ENCODE assay signal across 19 mouse cellular contexts in the genomic region with DNA sequence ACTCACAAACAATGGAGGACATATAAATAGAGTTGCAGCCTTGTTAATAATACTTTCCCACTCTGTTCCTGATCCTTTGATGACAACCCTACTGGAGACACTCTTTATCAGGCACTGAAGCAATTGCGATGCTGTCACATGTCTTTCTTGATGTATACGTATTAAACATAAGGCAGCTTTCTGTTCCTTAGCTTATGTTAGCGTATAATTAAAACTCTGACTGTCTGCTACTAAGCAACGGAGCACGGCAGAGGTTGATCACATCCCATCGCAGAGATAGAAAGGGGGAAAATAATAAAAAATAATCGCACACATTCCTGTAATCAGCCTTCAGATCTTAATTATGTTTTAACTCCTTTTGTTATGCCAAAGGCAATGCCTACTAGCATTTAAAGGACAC.
"Had no signal": no experiment of that assay in that cellular context is flagged by ENCODE, and none has a peak within 500 bp of the region (broad histone marks: within the 10 kb centered on the region; RNA-seq: fewer than 3 reads in every experiment).

No protein-coding gene starts in this region.

- ATAC-seq: midbrain, embryonic 16.5 days had no signal

- DNase-seq: lung, adult 18-20 months; lung, embryonic 14.5 days; lung, postnatal 10 days; lung, postnatal 4 days; midbrain, embryonic 14.5 days; retina, postnatal 1 day; right cerebral cortex, adult 18-20 months; right cerebral cortex, postnatal 25 days; right cerebral cortex, postnatal 4 days; spleen, adult 18-20 months; thymus, adult 18-20 months; thymus, postnatal 14 days; thymus, postnatal 36 days had no signal

- H3K9me3 ChIP-seq: midbrain, embryonic 10.5 days; midbrain, embryonic 12.5 days; neural tube, embryonic 13.5 days; neural tube, embryonic 15.5 days had no signal

- H3K36me3 ChIP-seq: midbrain, embryonic 10.5 days; midbrain, embryonic 12.5 days; neural tube, embryonic 13.5 days; neural tube, embryonic 15.5 days had no signal

- H3K27ac ChIP-seq: midbrain, embryonic 10.5 days; midbrain, embryonic 12.5 days; neural tube, embryonic 13.5 days; neural tube, embryonic 15.5 days had no signal

- H3K4me2 ChIP-seq: lung, embryonic 14.5 days; midbrain, embryonic 12.5 days; neural tube, embryonic 13.5 days; neural tube, embryonic 15.5 days had no signal

- H3K4me3 ChIP-seq: midbrain, embryonic 10.5 days; midbrain, embryonic 12.5 days; myocyte; neural tube, embryonic 13.5 days; neural tube, embryonic 15.5 days had no signal

- H3K9ac ChIP-seq: lung, embryonic 14.5 days; midbrain, embryonic 12.5 days; neural tube, embryonic 13.5 days; neural tube, embryonic 15.5 days had no signal
